Mouse (Mus musculus): ENCODE data around the gene Kctd11.

- TF ChIP-seq CTCF (IDR thresholded peaks at IDR 0.05; ENCODE audit: control insufficient read depth, insufficient read depth, low read length) (no peak), POLR2A (IDR thresholded peaks at IDR 0.05; ENCODE audit: borderline replicate concordance, control insufficient read depth, low read depth, low read length) (no peak)
Observed at GRCm38 (mm10) chr11:69884663-69885062, 3.5 kb upstream of the Kctd11 start.
